Mouse (Mus musculus): ENCODE data around the gene Ly86.

GRCm38 (mm10) chr13:37355642-37356331, 10.8 kb downstream of the Ly86 start:
- no peak for TF ChIP-seq CTCF (IDR thresholded peaks at IDR 0.05; ENCODE audit: extremely low read depth, insufficient read depth, low read length)
- TF ChIP-seq POLR2A (IDR thresholded peaks at IDR 0.05; ENCODE audit: extremely low read depth, insufficient read depth, low read length), result no peak
